Mouse (Mus musculus): ENCODE measurements at regions not wholly inside any gene's neighbourhood (a gene's known extent, or its start where the extent isn't known, plus 50 kb on each side); places are given as distances from the start of the nearest gene placed in this dataset.

- Histone ChIP-seq H3K4me1 (ENCODE audit: control insufficient read depth, insufficient read depth, low read length) (no peaks in the 10 kb centered on the region), H3K4me3 (ENCODE audit: insufficient read depth, low read depth, low read length) (no peak overlapping the region), H3K27ac (ENCODE audit: insufficient read depth, low read depth, low read length) (no peak overlapping the region)
- TF ChIP-seq CTCF (IDR thresholded peaks at IDR 0.05; ENCODE audit: insufficient read depth, low read depth, low read length): no peak
- TF ChIP-seq POLR2A (IDR thresholded peaks at IDR 0.05; ENCODE audit: insufficient read depth, low read depth, low read length): no peak
- WGBS: 98% methylated on average over 12 of the region's 12 CpGs
These were observed 136.4 kb upstream of the Rybp start for GRCm38 (mm10) chr6:100423636-100424035.

GRCm38 (mm10) chr6:100422603-100423002, 135.3 kb upstream of the Rybp start:
- 89% methylated on average over 6 of the region's 6 CpGs for WGBS
- no peak overlapping the region for H3K4me3 ChIP-seq (ENCODE audit: insufficient read depth, low read depth, low read length)
- TF ChIP-seq CTCF (IDR thresholded peaks at IDR 0.05; ENCODE audit: insufficient read depth, low read depth, low read length) (no peak), POLR2A (IDR thresholded peaks at IDR 0.05; ENCODE audit: insufficient read depth, low read depth, low read length) (no peak)

GRCm38 (mm10) chr6:100421706-100422578, 134.7 kb upstream of the Rybp start:
- no peaks in the 10 kb centered on the region for H3K4me1 ChIP-seq (ENCODE audit: control insufficient read depth, insufficient read depth, low read length)
- 56% methylated on average over 24 of the region's 24 CpGs for WGBS
- H3K27ac ChIP-seq (ENCODE audit: insufficient read depth, low read depth, low read length): no peak overlapping the region
- no peak overlapping the region for H3K4me3 ChIP-seq (ENCODE audit: insufficient read depth, low read depth, low read length)
- TF ChIP-seq POLR2A (IDR thresholded peaks at IDR 0.05; ENCODE audit: insufficient read depth, low read depth, low read length): no peak
- TF ChIP-seq CTCF (IDR thresholded peaks at IDR 0.05; ENCODE audit: insufficient read depth, low read depth, low read length): no peak

More at GRCm38 (mm10) chr6:100422603-100423002, 135.3 kb upstream of the Rybp start:
- no peaks in the 10 kb centered on the region for H3K4me1 ChIP-seq (ENCODE audit: control insufficient read depth, insufficient read depth, low read length)
- no peak overlapping the region for H3K27ac ChIP-seq (ENCODE audit: insufficient read depth, low read depth, low read length)

- H3K4me3 ChIP-seq (ENCODE audit: insufficient read depth, low read depth, low read length): no peak overlapping the region
These were observed 133.3 kb upstream of the Rybp start for GRCm38 (mm10) chr6:100420602-100421001.

GRCm38 (mm10) chr6:100419782-100420540, 132.7 kb upstream of the Rybp start:
- no peaks in the 10 kb centered on the region for H3K4me1 ChIP-seq (ENCODE audit: control insufficient read depth, insufficient read depth, low read length)
- no peak overlapping the region for H3K27ac ChIP-seq (ENCODE audit: insufficient read depth, low read depth, low read length)
- H3K4me3 ChIP-seq (ENCODE audit: insufficient read depth, low read depth, low read length): no peak overlapping the region
- TF ChIP-seq CTCF (IDR thresholded peaks at IDR 0.05; ENCODE audit: insufficient read depth, low read depth, low read length) (no peak), POLR2A (IDR thresholded peaks at IDR 0.05; ENCODE audit: insufficient read depth, low read depth, low read length) (no peak)
- WGBS: 82% methylated on average over 7 of the region's 7 CpGs

More at GRCm38 (mm10) chr6:100420602-100421001, 133.3 kb upstream of the Rybp start:
- TF ChIP-seq POLR2A (IDR thresholded peaks at IDR 0.05; ENCODE audit: insufficient read depth, low read depth, low read length) (no peak), CTCF (IDR thresholded peaks at IDR 0.05; ENCODE audit: insufficient read depth, low read depth, low read length) (no peak)
- no peaks in the 10 kb centered on the region for H3K4me1 ChIP-seq (ENCODE audit: control insufficient read depth, insufficient read depth, low read length)
- WGBS: 66% methylated on average over 3 of the region's 3 CpGs
- no peak overlapping the region for H3K27ac ChIP-seq (ENCODE audit: insufficient read depth, low read depth, low read length)

- no peak overlapping the region for H3K4me3 ChIP-seq (ENCODE audit: insufficient read depth, low read depth, low read length)
- TF ChIP-seq CTCF (IDR thresholded peaks at IDR 0.05; ENCODE audit: insufficient read depth, low read depth, low read length): no peak
- TF ChIP-seq POLR2A (IDR thresholded peaks at IDR 0.05; ENCODE audit: insufficient read depth, low read depth, low read length): no peak
- H3K27ac ChIP-seq (ENCODE audit: insufficient read depth, low read depth, low read length): no peak overlapping the region
- H3K4me1 ChIP-seq (ENCODE audit: control insufficient read depth, insufficient read depth, low read length): no peaks in the 10 kb centered on the region
- 85% methylated on average over 8 of the region's 8 CpGs for WGBS
These were observed 128.8 kb upstream of the Rybp start for GRCm38 (mm10) chr6:100416046-100416445.

GRCm38 (mm10) chr6:100415514-100415913, 128.2 kb upstream of the Rybp start:
- H3K4me3 ChIP-seq (ENCODE audit: insufficient read depth, low read depth, low read length): no peak overlapping the region
- no peaks in the 10 kb centered on the region for H3K4me1 ChIP-seq (ENCODE audit: control insufficient read depth, insufficient read depth, low read length)
- 73% methylated on average over 7 of the region's 7 CpGs for WGBS
- TF ChIP-seq CTCF (IDR thresholded peaks at IDR 0.05; ENCODE audit: insufficient read depth, low read depth, low read length) (no peak), POLR2A (IDR thresholded peaks at IDR 0.05; ENCODE audit: insufficient read depth, low read depth, low read length) (no peak)
- H3K27ac ChIP-seq (ENCODE audit: insufficient read depth, low read depth, low read length): no peak overlapping the region

- Histone ChIP-seq H3K4me3 (ENCODE audit: insufficient read depth, low read depth, low read length) (no peak overlapping the region), H3K27ac (ENCODE audit: insufficient read depth, low read depth, low read length) (no peak overlapping the region), H3K4me1 (ENCODE audit: control insufficient read depth, insufficient read depth, low read length) (no peaks in the 10 kb centered on the region)
- 87% methylated on average over 4 of the region's 4 CpGs for WGBS
- TF ChIP-seq POLR2A (IDR thresholded peaks at IDR 0.05; ENCODE audit: insufficient read depth, low read depth, low read length) (no peak), CTCF (IDR thresholded peaks at IDR 0.05; ENCODE audit: insufficient read depth, low read depth, low read length) (no peak)
These were observed 127.6 kb upstream of the Rybp start for GRCm38 (mm10) chr6:100414836-100415235.

GRCm38 (mm10) chr6:100412486-100412885, 125.2 kb upstream of the Rybp start:
- Histone ChIP-seq H3K4me3 (ENCODE audit: insufficient read depth, low read depth, low read length) (no peak overlapping the region), H3K27ac (ENCODE audit: insufficient read depth, low read depth, low read length) (no peak overlapping the region), H3K4me1 (ENCODE audit: control insufficient read depth, insufficient read depth, low read length) (no peaks in the 10 kb centered on the region)
- WGBS: 69% methylated on average over 5 of the region's 5 CpGs
- TF ChIP-seq CTCF (IDR thresholded peaks at IDR 0.05; ENCODE audit: insufficient read depth, low read depth, low read length) (no peak), POLR2A (IDR thresholded peaks at IDR 0.05; ENCODE audit: insufficient read depth, low read depth, low read length) (no peak)

Data from olfactory bulb, adult 2 months (tissue).